Mouse (Mus musculus) mouse embryonic stem cell (cell line): ENCODE results near the gene Rtp3.

Experiments
- in situ Hi-C, 2 experiments: fragments of 300-500 bp; cut with MboI; formaldehyde crosslinking; loops; 1 replicate in 1 of 2; 3 replicates in 1 of 2; pipeline ENCODE4 v1.14.3; 2019 to 2020; ENCODE audit warnings: low sequenced_read_pairs in 2 of 2, low pct_unique_long_range_greater_than_20kb in 1 of 2, mixed read lengths in 1 of 2; ENCODE audit not compliant: unreplicated experiment in 1 of 2

Gene Rtp3

DNA sequence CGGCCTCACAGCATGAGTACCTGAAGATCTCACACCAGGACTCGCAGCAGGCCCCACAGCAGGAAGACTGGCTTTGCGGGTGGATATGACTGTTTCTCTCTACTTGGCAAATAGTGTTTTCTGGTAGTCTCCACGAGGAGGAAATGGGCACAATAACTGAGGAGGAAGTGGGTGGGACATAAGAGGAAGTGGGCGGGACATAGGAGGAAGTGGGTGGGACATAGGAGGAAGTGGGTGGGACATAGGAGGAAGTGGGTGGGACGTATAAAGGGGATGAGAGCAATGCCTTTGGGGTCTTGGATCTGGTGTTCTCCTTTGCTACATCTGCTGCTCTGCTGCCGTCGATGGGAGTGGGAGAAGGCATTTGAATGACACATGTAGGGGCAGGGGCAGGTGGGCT, 4.4 kb downstream of the Rtp3 start:
- in situ Hi-C loops = no loop called here

DNA sequence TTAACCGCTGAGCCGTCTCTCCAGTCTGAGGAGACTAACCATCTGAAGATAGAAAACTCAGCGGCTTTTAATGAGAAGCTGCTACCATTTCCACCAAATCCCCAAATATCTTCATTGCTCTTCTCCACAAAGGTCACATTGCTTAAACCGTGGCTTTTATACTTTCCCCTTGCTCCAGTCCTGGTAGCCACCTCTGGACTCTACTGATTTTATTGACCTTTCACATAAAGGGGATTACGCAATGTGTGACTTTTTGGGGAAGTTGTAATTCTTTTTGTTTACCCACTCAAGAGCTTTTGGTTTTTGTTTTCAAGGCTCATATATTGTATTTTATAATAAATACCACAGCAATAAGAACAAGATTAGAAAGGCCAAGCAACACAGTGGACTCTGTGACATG, 4.8 kb downstream of the Rtp3 start:
- in situ Hi-C loops = no loop called here

DNA sequence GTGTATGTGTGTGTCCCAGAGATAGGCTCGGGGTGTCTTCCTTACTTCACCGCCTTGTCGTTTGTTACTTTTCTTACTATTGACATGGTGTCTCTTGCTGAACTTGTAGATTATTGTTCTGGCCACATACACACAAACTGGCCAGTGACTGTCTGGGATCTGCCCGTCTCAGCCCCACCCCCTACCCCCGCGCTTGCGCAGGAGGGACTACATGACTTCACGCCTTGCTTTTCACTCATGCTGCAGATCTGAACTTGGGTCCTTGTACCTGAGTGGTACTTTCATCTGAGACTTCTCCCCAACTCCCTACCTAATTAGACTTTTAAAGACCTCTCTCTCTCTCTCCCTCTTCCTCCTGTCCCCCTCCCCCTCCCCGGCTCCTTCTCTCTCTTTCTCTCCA, 6.3 kb downstream of the Rtp3 start:
- in situ Hi-C loops = no loop called here

DNA sequence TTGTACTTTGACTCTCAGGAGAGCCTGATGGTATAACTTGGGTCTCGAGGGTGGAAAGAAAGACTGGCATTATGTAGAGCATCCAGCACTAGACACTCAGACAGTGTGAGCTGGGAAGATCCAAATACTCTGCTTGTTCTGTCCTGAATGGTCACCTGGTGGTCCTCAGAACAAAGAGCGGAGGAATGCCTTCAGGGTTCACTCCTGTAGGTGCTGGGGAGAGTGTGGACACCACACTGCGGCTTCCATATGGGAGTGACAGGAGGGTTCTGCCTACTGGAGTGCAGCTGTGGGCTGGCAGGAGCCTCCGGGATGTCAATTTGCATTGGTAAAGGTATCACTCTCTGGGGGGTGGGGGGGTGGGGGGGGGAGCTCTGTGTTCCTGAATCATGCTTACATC, 8.0 kb downstream of the Rtp3 start:
- in situ Hi-C loops = no loop called here

DNA sequence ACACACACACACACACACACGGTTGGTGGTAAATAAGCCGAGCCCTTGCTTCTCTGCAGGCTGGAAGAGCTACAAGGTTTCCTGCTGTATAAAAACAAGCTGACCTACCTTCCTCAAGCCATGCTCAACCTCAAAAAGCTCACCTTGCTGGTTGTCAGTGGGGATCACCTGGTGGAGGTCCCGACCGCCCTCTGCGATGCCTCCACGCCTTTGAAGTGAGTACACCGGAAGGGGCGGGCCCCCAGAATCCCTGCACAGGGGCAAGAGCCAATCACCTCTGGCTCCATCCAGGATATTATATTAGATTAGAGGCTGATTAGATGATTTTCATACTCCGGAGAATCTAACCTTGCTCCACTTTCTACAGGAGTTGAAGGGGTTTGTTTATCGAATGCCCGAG, 11.0 kb downstream of the Rtp3 start:
- in situ Hi-C loops = no loop called here

DNA sequence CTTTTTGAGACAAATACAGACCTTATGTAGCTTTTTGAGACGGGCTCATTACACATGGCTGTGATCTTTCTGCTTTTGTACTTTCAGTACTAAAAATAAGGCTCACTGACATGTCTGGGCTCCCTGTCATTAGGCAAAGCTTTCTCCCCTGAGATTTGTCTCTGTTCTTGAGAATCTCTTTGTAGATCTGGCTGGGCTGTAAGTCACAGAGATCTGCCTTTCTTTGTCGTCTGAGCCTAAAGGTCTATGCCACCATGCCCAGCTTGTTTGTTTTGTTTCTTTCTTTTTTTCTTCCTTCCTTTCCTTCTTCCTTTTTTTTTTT, 24.5 kb downstream of the Rtp3 start:
- in situ Hi-C loops = no loop called here

DNA sequence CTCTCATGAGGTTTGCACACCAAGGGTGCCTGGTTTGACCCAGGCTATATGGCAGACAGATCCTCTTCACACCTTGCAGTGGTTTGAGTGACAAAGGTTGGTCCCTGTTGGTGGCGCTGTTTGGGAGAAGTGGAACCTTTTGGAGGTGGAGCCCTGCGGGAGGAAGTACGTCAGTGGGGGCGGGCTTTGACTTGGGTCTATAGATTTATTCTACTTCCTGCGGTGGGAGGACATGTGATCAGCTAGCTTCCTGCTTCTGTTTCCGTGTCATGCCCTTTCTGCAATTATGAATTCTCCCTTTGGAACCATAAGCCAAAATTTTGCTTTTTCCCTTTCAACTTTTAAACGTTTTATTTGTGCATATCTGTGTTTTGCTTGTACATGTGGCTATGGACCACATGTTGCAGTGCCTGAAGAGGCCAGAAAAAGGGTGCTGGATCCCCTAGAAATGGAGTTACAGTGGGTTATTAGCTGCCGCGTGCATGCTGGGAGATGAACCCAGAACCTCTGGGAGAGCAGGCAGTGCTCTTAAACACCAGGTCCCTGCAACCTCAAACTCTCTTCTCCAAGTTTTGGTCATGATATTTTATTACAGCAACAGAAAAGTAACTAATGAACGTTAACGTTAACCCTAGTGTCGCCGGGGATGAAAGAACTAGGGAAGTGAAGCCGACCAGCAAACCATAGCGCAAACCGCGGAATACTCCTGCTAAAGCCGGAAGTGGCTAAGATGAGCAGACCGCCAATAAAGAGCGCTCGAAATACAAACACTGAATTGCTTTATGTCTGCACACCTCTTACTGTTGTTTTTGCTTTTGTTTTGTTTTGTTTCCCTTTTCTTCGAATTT, 25.1 kb downstream of the Rtp3 start:
- in situ Hi-C loops = no loop called here

DNA sequence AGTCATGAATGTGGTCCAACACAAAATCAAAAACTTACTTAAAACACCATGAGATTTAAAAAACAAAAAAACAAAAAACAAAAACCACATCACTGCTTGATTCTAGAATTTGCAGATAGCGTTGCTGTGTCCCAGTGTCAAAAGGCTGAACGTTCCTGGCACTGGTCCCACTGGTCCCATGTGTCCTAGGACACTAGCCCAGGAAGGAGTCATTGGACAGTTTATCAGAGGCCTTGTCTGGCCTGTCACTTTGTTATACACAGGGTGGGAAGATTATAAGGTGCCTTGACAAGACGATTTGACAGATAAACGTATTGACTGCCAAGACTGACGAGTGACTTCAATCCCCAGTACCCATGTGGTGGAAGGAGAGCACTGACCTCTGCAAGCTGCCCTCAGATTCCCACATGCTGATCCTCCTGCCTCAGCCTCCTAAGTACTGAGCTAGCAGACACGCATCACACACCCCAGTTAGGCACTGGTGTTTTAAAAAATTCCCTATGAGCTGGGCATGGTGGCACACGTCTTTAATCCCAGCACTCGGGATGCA, 26.7 kb downstream of the Rtp3 start:
- in situ Hi-C loops = no loop called here

DNA sequence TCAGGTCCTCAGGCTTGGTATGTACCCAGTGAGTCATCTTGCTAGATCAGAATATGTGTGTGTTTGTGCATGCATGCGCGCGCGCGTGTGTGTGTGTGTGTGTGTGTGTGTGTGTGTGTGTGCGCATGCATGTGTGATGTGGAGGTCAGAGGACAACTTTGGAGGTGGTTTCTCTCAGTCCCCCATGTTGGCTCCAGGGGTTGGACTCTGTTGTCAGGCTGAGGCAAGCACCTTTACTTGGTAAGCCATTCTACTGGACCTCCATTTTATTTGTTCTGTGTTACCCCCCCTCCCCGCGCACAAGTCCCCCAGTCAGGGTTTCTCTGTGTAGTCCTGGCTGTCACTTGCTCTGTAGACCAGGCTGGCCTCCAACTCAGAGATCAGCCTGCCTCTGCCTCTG, 29.0 kb downstream of the Rtp3 start:
- in situ Hi-C loops = no loop called here

DNA sequence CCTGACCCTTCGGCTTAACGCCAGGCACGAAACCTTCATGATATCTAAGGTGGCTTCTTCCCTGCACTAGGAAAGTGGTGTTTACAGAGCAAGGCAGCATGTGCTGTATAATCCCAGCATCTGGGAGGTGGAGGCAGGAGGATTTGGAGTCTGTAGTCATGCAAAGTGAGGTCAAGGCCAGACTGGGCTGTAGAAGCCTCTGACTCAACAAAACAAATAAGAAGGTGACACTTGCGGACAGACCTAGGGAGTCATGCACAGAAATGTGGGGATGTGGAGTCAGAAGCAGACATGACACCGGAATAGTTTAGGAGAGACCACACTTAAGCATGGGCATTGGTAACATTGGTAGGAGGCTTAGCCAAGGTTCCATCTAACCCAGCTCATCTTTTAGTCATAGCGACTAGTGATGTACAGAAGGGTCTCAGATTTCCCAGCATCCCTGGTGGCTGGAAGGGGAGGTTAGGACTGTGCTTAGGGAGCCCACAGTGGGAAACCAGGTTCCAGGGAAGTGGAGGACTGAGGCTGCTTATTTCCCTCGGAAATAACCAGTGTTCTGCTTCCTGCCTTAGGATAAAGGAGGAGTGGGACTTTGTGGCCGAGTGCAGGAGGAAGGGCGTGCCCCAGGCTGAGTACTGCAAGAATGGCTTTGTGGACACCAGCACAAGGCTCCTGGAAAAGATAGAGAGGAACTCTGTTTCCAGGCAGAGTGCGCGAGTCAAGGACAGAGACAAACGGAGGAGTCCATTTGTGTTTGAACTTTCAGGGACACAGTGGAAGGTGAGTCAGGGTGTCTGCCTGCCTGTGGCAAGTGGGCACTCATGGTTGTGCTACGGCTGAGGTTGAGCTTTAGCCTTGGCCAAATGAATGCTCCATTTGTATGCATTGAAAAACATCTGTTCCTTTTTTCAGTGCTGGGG, 29.9 kb downstream of the Rtp3 start:
- in situ Hi-C loops = no loop called here

DNA sequence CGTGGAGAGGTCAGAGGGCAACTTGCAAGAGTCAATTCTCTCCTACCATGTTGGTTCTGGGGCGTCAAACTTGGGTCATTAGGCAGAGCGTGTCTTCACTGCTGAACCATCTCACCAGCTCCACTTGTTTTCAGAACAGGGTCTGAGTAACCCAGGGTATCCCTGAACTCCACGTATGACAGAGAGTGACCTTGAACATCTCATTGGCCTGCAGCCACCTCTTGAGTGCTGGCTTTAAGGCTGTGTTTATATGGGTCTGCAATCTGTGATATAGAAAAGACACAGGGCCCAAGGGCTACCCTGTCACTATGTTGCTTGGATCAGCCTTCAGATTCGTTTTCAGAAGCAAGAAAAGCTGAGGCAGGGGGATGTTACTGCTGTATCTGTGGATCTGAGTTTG, 30.7 kb downstream of the Rtp3 start:
- in situ Hi-C loops = no loop called here

DNA sequence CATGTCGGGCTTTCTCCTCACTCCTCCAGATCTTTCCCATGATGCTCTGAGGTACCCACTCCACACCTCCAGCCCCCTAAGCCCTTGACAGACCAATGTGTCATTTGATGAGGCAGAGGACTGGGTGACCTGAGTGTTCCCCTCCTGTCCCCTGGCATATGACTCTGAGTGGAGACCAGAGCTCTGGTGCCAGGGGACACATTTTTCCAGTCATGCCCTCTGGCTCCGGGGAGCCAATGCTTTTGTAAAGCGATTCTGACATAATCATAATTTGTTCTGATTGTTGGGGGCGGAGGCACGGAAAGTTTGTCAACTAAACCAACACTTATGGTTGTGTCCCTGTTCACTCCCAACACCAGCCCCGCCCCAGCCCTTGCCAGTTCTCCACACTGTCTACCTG, 34.4 kb downstream of the Rtp3 start:
- in situ Hi-C loops = no loop called here

DNA sequence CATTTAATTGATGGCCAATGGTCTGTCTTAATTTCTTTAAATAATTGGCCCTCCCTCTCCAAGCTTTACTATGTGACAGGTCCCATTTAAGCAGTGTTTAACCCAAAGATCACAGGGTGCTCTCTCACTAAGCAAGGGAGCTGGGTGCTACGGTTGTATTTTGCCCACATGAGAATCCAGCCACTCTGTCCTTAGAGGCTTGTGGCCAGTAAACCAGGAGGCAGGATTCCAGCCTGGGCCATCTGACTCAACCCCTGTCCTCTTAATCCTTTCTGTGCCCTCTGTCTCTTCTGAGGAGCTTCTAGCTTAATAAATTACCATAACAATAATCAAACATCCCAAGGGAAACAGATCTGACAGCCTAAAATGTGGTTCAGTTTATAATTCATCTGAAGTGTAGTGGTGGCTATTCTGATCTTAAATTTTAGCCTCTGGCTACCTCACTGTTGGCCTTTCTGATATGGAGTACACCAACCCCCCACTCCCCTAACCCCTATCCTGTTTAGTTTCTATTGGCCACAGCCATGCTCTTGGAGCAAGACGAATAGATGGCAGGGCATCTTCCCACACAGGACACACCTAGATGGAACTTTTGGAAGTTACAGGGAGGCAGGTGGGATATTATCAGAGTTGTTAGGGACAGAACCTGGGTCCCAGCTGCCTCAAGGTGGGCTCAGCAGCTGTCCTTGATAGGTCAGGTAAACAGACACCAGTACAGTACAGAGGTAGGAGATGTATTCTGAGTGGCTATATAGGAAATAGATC, 35.5 kb downstream of the Rtp3 start:
- in situ Hi-C loops = no loop called here

DNA sequence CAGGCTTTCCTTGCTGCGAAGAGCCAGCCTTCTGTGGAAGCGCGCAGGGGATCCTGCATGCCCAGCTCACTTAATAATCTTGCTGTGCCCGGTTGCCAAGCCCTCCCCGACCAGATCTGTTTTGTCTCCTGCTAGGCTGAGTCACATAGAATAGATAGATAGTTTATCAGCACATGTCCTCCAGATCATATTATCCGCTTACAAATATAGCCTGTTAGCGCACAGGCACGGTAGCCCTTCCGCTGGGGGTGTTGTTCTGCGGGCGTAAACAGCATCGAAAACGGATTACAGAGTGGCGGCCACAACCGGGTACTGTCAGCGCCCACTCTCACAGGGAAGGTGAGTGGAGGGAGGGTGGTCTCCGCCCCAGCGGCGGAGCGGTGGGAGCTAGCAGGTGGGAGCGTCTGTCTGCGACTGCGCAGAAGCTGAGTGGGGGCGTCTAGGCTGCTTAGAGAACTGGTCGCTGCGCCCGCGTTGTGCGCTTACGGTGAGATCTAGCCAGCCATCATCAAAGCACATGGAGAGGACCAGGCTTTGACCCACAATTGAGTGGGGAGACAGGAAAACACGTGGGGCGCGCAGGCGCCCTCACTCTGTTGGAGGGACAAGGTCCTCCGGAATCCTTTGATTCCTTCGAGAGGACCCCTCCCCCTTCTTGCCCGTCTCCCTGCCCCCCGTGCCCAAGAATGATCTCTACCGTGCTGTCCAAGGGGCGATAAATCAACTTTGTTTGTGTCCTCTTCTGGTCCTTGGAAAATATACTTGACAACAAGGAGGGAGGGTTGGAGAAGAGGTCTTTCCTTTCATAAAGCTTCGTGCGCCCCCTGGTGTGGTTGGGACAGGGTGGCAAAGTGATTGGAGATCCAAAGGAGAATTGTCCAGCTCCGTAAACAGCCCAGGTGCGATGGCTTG, 36.6 kb downstream of the Rtp3 start:
- in situ Hi-C loops = no loop called here

DNA sequence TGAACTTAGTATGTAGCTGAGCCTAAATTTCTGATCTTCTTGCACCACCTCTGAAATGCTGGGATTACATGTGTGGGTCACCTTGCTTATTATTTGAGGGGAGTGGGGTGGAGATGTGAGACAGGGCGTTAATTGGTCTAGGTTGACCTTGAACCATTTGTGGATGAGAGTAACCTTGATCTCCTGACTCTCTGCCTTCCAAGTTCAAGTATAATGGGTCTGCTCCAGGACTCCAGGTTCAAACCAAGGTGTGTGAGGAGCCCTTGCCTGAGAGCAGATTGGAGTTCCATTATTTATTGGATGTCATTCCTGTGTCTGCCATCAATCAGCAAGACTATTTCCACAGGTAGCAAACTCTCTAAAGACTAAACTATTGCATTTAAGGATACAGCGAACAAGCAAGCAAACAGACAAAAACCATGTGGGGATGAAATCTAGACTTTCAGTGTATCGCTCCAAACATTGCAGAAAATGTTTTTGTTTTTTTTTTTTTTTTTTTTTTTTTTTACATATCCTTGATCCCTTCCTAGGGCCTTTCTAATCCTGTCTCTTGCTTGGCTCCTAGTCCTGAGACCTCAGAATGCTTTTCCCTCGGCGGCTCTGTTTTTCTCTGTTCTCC, 37.3 kb downstream of the Rtp3 start:
- in situ Hi-C loops = no loop called here

DNA sequence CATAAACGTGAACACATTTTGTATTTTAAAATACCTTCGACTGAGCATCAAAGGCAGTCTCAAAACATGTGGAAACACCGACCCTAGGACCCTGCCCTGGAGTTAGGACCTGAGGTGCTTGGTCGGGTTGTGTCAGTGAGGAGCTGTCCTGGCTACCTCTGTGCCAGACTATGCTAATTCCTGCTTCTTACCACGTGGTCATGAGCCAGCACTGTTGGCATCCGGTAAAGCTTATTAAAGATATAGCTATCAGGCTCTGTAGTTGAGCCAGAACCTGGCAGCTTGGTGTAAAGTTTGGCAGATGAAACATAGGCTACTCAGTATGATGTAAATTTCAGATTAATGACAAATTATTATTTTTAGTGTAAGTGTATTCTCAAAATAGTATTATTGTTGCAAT, 38.0 kb downstream of the Rtp3 start:
- in situ Hi-C loops = no loop called here

DNA sequence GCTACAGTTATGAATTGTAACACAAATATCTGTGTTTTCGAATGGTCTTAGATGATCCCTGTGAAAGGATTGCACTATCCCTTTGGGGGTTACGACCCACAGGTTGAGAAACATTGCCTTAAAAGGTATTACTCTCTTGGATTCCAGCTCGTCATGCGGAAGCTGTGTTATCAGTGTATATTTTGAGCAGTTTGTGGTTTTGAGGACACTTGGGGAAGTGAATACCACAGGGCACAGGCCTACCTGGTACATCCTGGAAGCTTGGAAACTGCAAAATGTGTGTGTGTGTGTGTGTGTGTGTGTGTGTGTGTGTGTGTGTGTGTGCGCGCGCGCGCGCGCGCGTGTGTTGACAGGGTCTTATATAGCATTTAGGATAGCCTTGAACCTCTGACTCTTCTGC, 38.5 kb downstream of the Rtp3 start:
- in situ Hi-C loops = no loop called here

DNA sequence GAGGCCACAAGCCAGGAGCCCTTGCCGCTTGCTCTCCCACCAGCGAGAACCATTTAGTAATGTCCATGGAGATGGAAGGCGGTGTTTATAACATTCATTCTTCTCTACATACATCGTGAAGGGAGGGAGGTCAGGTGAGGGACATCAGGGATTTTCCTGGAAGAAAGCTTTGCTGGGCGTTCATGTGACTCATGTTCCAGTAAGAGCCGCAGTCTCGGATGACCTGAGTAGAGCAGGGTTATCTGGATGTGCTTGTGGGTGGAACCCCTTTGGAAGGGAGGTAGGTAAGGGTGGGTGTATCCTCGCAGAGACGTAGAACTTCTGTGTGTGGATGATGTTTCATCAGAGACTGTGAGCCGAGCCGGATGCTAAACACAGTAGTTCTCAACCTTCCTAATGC, 39.0 kb downstream of the Rtp3 start, which contains the start of gene Lrrc2:
Gene Lrrc2, plus strand, starts transcription at position 149 of the 400 bp plus-strand sequence.
- in situ Hi-C loops = no loop called here
